Mouse (Mus musculus) kidney, postnatal 10 days (tissue): ENCODE data around the gene Zc4h2.
A peak's percentile ranks its signal among the peaks of the same experiment; 100 is the strongest.

Experiments used
- DNase-seq: peaks from one replicate; pipeline ENCODE4 v3.0.0; 2021; ENCODE audit warnings: mixed read lengths

Zc4h2 gene

GRCm38 (mm10) chrX:95657804-95658599 lies at the start of gene Zc4h2:
Zc4h2 (minus strand) TSS chrX:95658509.
- peak; percentile 78 for DNase-seq

- DNase-seq = peak; percentile 5
Measured at GRCm38 (mm10) chrX:95687119-95687518, 28.8 kb upstream of the Zc4h2 start.

GRCm38 (mm10) chrX:95682206-95682605 lies 23.9 kb upstream of the Zc4h2 start:
- DNase-seq = no peak

GRCm38 (mm10) chrX:95658600-95659084 lies 333 bp upstream of the Zc4h2 start:
- DNase-seq = peak; percentile 21

GRCm38 (mm10) chrX:95600609-95601008 lies 57.7 kb downstream of the Zc4h2 start:
- DNase-seq = peak; percentile 2
